Mouse (Mus musculus): ENCODE data around the gene Hcfc1r1. TPM values are rescaled to one million over a fixed set of nuclear protein-coding genes. Genes with fewer than 3 reads are reported as not detected.

Gene Hcfc1r1
- polyA plus RNA-seq, 1 experiment: 199 TPM

DNA sequence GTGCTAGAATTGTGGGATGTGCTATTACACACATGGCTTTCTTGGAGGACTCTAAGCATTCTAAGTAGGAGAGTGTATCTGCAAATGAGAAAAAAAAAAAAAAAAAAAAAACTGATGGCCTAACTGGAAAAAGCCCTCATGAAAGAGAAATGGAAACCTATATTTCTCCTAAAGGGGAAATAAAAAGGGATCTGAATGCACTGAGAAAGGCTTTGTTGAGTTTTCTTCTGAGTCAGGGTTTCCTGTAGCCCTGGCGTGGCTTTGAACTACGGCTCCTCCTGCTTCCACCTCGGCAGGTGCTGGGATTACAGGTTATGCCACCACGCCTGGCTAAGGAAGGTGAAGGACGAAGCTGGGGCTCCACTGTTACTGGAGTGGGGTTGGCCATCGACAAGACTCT lies 19.4 kb upstream of the Hcfc1r1 start:
- TF ChIP-seq CEBPB (IDR thresholded peaks at IDR 0.05; ENCODE audit: insufficient read depth, poor library complexity, severe bottlenecking) (no peak), SRF (IDR thresholded peaks at IDR 0.05; ENCODE audit: control insufficient read depth, insufficient read length, low read depth) (no peak), E2F4 (IDR thresholded peaks at IDR 0.05; ENCODE audit: insufficient read depth) (no peak), TCF3 (IDR thresholded peaks at IDR 0.05; ENCODE audit: insufficient read length, low read depth) (no peak), TCF12 (IDR thresholded peaks at IDR 0.05; ENCODE audit: insufficient read depth, poor library complexity, severe bottlenecking) (no peak), USF1 (IDR thresholded peaks at IDR 0.05; ENCODE audit: low read depth) (no peak), POLR2AphosphoS2 (IDR thresholded peaks at IDR 0.05; ENCODE audit: insufficient read length, low read depth) (no peak), MYOG (IDR thresholded peaks at IDR 0.05; ENCODE audit: control insufficient read depth in 1 of 3, insufficient read depth in 1 of 3, insufficient read length in 2 of 3, low read depth in 2 of 3) (no peak), MAX (IDR thresholded peaks at IDR 0.05; ENCODE audit: low read depth) (no peak)
- H3K4me3 ChIP-seq: no peak overlapping the region
- H3K36me3 ChIP-seq (ENCODE audit: control insufficient read depth, insufficient read depth): no peaks in the 10 kb centered on the region
- H3ac ChIP-seq (ENCODE audit: control insufficient read depth, insufficient read length): no peak overlapping the region
- no peaks in the 10 kb centered on the region for H3K79me2 ChIP-seq (ENCODE audit: control insufficient read depth, insufficient read depth)
- no peak overlapping the region for H3K4me2 ChIP-seq (ENCODE audit: low read depth)
- H3K27me3 ChIP-seq (ENCODE audit: control insufficient read depth, insufficient read depth, insufficient read length): no peaks in the 10 kb centered on the region

DNA sequence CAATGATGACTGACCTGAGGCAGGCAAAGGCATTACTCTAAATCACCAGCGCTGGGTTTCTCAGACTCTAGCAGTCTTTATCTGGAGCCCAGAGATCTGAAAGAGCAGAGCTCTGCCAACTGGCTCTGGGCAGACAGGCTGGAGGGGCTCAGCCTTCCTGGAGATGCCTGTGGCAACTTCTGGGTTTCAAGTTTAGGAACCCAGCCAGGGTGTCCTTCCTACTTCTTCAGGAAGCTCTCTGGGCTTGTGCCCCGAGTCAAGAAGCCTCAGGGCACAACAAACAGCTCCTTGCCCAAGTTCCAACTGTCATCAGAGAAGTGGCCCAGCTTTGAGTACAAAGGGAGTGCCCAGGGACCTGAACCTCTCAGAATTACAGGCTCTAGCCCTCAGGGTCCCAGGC lies 19.0 kb upstream of the Hcfc1r1 start:
- Histone ChIP-seq H3K4me3 (no peak overlapping the region), H3K79me2 (ENCODE audit: control insufficient read depth, insufficient read depth) (no peaks in the 10 kb centered on the region), H3K4me2 (ENCODE audit: low read depth) (no peak overlapping the region), H3K27me3 (ENCODE audit: control insufficient read depth, insufficient read depth, insufficient read length) (no peaks in the 10 kb centered on the region), H3ac (ENCODE audit: control insufficient read depth, insufficient read length) (no peak overlapping the region), H3K36me3 (ENCODE audit: control insufficient read depth, insufficient read depth) (no peaks in the 10 kb centered on the region)
- TF ChIP-seq REST (IDR thresholded peaks at IDR 0.05; ENCODE audit: insufficient read depth, insufficient read length): no peak
- TF ChIP-seq TCF12 (IDR thresholded peaks at IDR 0.05; ENCODE audit: insufficient read depth, poor library complexity, severe bottlenecking): no peak
- TF ChIP-seq POLR2A (IDR thresholded peaks at IDR 0.05; ENCODE audit: insufficient read length, low read depth): no peak
- no peak for TF ChIP-seq POLR2AphosphoS2 (IDR thresholded peaks at IDR 0.05; ENCODE audit: insufficient read length, low read depth)
- TF ChIP-seq MYOD1 (IDR thresholded peaks at IDR 0.05; ENCODE audit: control insufficient read depth in 1 of 3, insufficient read length in 2 of 3, low read depth in 2 of 3): no peak
- TF ChIP-seq USF1 (IDR thresholded peaks at IDR 0.05; ENCODE audit: low read depth): no peak
- TF ChIP-seq CEBPB (IDR thresholded peaks at IDR 0.05; ENCODE audit: insufficient read depth, poor library complexity, severe bottlenecking): no peak
- no peak for TF ChIP-seq MAX (IDR thresholded peaks at IDR 0.05; ENCODE audit: low read depth)
- no peak for TF ChIP-seq E2F4 (IDR thresholded peaks at IDR 0.05; ENCODE audit: insufficient read depth)
- TF ChIP-seq SRF (IDR thresholded peaks at IDR 0.05; ENCODE audit: control insufficient read depth, insufficient read length, low read depth): no peak
- TF ChIP-seq MYOG (IDR thresholded peaks at IDR 0.05; ENCODE audit: control insufficient read depth in 1 of 3, insufficient read depth in 1 of 3, insufficient read length in 2 of 3, low read depth in 2 of 3): no peak
- no peak for TF ChIP-seq TCF3 (IDR thresholded peaks at IDR 0.05; ENCODE audit: insufficient read length, low read depth)

DNA sequence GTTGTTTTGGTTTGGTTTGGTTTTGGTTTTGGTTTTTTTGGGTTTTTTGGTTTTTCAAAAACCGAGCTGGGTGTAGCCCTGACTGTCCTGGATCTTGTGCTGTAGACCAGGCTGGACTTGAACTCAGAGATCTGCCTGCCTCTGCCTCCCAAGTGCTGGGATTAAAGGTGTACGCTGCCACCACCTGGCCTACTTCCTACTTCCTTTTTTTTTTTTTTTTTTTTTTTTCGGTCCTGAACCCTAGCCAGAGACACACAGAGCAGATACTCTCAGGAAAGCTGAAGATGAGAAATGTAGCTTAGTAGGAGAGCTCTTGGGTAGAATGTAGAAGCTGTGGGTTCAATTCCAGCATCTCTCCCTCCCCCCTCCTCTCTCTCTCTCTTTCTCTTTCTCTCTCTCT lies 14.9 kb upstream of the Hcfc1r1 start:
- no peak overlapping the region for H3ac ChIP-seq (ENCODE audit: control insufficient read depth, insufficient read length)
- H3K79me2 ChIP-seq (ENCODE audit: control insufficient read depth, insufficient read depth): no peaks in the 10 kb centered on the region
- TF ChIP-seq MYOD1 (IDR thresholded peaks at IDR 0.05; ENCODE audit: control insufficient read depth in 1 of 3, insufficient read length in 2 of 3, low read depth in 2 of 3) (no peak), USF1 (IDR thresholded peaks at IDR 0.05; ENCODE audit: low read depth) (no peak), SRF (IDR thresholded peaks at IDR 0.05; ENCODE audit: control insufficient read depth, insufficient read length, low read depth) (no peak), MYOG (IDR thresholded peaks at IDR 0.05; ENCODE audit: control insufficient read depth in 1 of 3, insufficient read depth in 1 of 3, insufficient read length in 2 of 3, low read depth in 2 of 3) (no peak), REST (IDR thresholded peaks at IDR 0.05; ENCODE audit: insufficient read depth, insufficient read length) (no peak), POLR2AphosphoS2 (IDR thresholded peaks at IDR 0.05; ENCODE audit: insufficient read length, low read depth) (no peak), TCF12 (IDR thresholded peaks at IDR 0.05; ENCODE audit: insufficient read depth, poor library complexity, severe bottlenecking) (no peak), POLR2A (IDR thresholded peaks at IDR 0.05; ENCODE audit: insufficient read length, low read depth) (no peak), CEBPB (IDR thresholded peaks at IDR 0.05; ENCODE audit: insufficient read depth, poor library complexity, severe bottlenecking) (no peak), MAX (IDR thresholded peaks at IDR 0.05; ENCODE audit: low read depth) (no peak), E2F4 (IDR thresholded peaks at IDR 0.05; ENCODE audit: insufficient read depth) (no peak), TCF3 (IDR thresholded peaks at IDR 0.05; ENCODE audit: insufficient read length, low read depth) (no peak)
- no peak overlapping the region for H3K4me2 ChIP-seq (ENCODE audit: low read depth)
- H3K27me3 ChIP-seq (ENCODE audit: control insufficient read depth, insufficient read depth, insufficient read length): no peaks in the 10 kb centered on the region
- H3K4me3 ChIP-seq: no peak overlapping the region
- no peaks in the 10 kb centered on the region for H3K36me3 ChIP-seq (ENCODE audit: control insufficient read depth, insufficient read depth)

DNA sequence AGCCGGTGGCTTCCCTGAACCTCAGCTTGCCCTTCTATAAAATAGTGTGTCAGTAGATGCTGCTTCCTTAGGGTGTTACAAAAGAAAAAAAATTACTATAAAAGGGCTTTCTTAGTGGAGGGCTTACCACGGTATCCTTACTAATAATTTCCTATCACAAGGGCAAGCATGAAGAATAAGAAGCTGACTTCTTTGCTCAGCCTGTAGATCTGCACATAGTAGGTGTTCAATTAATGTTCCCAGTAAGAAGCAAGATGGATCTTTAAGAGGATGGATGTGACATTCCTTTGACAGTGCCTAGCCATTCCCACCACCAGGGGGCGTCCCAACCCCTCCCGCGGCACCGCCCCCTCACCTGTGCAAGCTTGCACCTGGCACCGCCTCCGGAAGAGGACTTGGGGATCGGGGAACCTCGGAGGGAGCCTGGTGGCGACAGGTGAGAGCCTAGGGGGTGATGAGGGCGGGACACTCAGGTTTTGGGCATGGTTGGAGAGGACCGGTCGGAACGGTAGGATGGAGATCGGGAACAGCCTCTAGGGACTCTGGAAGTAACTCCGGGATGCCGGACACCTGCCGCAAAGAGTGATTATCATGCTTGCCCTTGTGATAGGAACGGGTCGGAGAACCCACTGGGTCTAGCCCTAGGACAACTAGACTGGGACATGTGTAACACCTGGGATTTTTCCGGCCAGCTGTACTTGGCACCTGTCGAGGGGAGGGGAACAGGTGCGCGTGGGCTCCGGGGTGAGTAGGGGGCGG lies 13.1 kb upstream of the Hcfc1r1 start, which contains the start of gene Bicdl2:
Gene Bicdl2, plus strand, starts transcription at position 390 of the 759 bp plus-strand sequence.
- no peaks in the 10 kb centered on the region for H3K27me3 ChIP-seq (ENCODE audit: control insufficient read depth, insufficient read depth, insufficient read length)
- H3K79me2 ChIP-seq (ENCODE audit: control insufficient read depth, insufficient read depth): no peaks in the 10 kb centered on the region
- H3K4me3 ChIP-seq: no peak within 1 kb of the TSS
- TF ChIP-seq USF1 (IDR thresholded peaks at IDR 0.05; ENCODE audit: low read depth): no peak
- TF ChIP-seq E2F4 (IDR thresholded peaks at IDR 0.05; ENCODE audit: insufficient read depth): no peak
- peak in 1 of 3 experiments; percentile 11 for TF ChIP-seq MYOG (IDR thresholded peaks at IDR 0.05; ENCODE audit: control insufficient read depth in 1 of 3, insufficient read depth in 1 of 3, insufficient read length in 2 of 3, low read depth in 2 of 3)
- peak in 1 of 3 experiments; percentile 44 for TF ChIP-seq MYOD1 (IDR thresholded peaks at IDR 0.05; ENCODE audit: control insufficient read depth in 1 of 3, insufficient read length in 2 of 3, low read depth in 2 of 3)
- TF ChIP-seq TCF3 (IDR thresholded peaks at IDR 0.05; ENCODE audit: insufficient read length, low read depth): no peak
- no peak for TF ChIP-seq CEBPB (IDR thresholded peaks at IDR 0.05; ENCODE audit: insufficient read depth, poor library complexity, severe bottlenecking)
- H3K4me2 ChIP-seq (ENCODE audit: low read depth): no peak within 1 kb of the TSS
- no peak within 1 kb of the TSS for H3ac ChIP-seq (ENCODE audit: control insufficient read depth, insufficient read length)
- no peaks in the 10 kb centered on the region for H3K36me3 ChIP-seq (ENCODE audit: control insufficient read depth, insufficient read depth)

All from myocyte (in vitro differentiated cells).